Mouse (Mus musculus) kidney, postnatal 4 days (tissue): ENCODE measurements at regions not wholly inside any gene's neighbourhood (a gene's known extent, or its start where the extent isn't known, plus 50 kb on each side); places are given as distances from the start of the nearest gene placed in this dataset.

Experiments used
- DNase-seq, 2 experiments: peaks; one replicate each; pipeline ENCODE4 v3.0.0; 2021; ENCODE audit warnings: mixed read lengths in 2 of 2

GRCm38 (mm10) chr14:102615588-102616309 lies 366.7 kb downstream of the Kctd12 start:
- DNase-seq = no peak

DNA sequence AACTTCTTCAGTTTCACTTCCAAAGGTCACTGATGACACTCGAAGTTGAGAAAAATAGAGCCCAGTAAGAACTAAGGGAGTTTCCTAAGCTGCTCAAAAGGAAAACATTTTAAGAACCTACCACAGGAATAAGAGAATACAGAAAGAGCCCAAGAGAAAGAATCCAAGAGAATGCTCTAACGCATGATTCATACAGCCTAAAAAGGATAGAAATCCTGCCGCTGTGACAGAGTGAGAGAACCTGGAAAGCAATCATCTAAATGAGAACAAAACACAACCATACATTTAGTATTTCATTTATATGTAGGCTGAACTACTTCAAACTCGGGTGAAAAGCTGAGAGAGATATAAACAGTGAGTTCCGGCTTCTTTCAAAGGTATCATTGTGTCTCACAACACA lies 376.4 kb downstream of the Kctd12 start:
- DNase-seq = no peak

- no peak for DNase-seq
Measured at GRCm38 (mm10) chr14:102594850-102595249, 387.6 kb downstream of the Kctd12 start.

DNA sequence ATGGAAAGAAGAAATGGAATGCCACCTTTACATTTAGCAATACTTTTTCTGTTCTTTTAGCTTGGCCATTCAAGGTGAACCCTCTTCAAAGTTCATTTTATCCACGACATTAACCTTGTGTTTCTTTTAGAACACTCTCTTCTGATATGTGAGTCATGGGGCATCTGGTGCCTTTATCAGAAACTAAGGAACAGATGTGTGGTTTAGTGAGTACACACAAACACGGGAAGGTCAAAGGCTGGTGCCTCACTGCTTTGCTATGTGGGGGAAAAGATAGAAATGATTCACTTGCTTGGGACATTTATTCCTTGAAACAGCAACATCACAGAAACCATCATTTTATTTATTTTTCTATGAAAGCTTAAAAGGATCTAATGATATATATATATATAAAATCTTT lies 428.7 kb downstream of the Kctd12 start:
- no peak for DNase-seq

DNA sequence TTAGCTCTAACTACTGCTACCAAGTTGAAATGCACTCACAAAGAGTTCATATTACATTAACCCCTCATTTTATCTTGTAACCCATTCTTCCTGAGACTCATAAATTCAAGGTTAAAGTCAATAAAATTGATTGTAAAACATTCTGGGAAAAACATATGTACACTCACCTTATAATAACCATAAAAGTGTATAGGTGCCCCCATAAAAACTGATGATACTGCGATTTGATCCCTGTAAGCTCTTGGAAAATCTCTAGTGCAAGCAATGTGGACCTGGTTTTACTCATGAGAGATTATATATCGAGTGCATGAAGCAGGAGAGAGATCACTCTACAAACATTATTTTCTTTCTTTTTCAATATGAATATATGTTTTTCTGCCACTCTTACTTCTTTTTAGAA lies 429.8 kb downstream of the Kctd12 start:
- DNase-seq = no peak

DNA sequence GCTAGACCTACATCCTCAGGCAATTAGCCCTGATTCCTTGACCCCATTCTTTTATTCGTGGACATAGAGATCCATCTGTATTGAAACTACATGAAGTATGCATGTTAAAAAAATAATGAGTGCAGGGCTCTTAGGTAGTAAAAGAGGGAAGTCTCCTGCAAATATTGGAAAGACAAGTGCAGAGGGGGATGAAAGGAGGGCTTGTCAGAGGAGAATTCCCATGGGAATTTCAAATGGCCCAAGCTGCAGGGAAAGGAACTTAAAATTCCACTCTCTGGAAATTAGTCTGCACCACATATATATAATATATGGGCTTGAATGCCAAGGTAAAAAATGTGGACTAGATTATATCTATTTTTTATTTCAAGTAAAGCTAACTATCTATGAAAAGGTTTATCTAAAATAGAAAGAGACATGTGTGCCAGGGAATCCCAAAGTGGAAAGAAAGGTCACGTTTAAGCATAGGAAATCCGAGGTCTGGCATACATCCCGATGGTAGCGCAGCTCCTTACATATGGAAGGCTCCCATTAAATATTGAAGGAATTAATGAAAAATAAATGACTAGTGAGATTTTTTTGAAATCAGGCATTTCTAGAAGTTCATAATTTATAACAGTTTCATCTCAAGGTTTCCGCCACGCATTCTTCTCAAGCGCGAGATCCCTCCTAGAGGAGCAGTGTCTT lies 457.4 kb downstream of the Kctd12 start:
- no peak for DNase-seq

GRCm38 (mm10) chr14:102516765-102517164 lies 465.7 kb downstream of the Kctd12 start:
- DNase-seq = no peak

- no peak for DNase-seq
Measured at GRCm38 (mm10) chr14:102514527-102514926, 467.9 kb downstream of the Kctd12 start.

GRCm38 (mm10) chr14:102512651-102513050 lies 469.8 kb downstream of the Kctd12 start:
- DNase-seq = no peak

DNA sequence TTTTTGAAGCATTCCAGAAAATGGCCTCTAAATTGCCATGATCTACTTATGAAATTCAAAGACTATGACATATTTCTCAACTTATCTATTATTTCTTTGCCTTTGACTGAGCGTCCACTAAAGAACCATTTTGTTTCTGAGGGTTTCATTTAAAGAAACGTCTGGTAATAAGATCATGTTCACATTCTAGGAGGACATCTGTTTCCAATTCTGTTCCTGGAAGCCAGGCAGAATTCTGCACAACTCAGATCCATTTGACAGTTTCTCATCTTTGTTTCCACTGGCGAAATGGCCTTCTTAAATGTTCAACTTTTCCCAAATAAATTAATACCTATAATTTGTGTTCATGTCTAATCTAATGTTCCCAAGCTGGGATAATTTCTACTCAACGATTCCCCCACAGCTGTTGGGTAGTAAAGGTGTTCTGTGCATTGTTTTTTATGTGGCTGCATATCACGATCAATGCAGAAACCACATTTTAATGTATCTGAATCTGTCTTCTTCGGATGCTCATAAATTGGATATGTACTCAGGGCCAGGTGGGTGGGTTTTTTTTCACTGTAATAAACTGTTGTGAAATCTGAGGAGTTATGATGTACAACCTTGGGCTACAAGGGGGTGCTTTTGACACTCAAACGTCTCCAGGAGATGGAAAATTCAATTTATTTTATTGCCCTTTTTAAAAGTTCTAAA lies 470.6 kb downstream of the Kctd12 start:
- DNase-seq = no peak

GRCm38 (mm10) chr14:102510387-102510786 lies 472.1 kb downstream of the Kctd12 start:
- DNase-seq = peak; percentile 77 to 81

GRCm38 (mm10) chr14:102505696-102506321 lies 476.6 kb downstream of the Kctd12 start:
- no peak for DNase-seq

DNA sequence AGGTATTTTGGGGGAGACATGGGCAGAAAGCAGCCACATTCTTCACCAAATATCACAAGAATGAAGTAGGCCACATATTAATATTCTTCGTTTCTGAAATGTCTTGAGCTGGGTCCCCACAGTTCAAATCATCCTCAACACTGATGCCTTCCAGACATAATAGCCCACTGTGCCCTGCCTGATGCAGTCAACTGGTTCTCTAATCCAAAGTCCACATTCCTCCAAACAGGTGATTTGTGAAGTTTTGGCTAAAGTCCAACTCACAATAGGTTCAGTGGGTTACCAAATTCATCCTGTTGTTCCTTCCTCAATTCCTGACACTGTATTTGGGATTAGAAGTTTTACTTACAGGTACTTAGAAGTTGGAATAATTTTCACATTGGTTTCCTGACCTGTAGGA lies 485.3 kb downstream of the Kctd12 start:
- no peak for DNase-seq

- no peak for DNase-seq
Measured at GRCm38 (mm10) chr14:102492376-102492775, 490.1 kb downstream of the Kctd12 start.

DNA sequence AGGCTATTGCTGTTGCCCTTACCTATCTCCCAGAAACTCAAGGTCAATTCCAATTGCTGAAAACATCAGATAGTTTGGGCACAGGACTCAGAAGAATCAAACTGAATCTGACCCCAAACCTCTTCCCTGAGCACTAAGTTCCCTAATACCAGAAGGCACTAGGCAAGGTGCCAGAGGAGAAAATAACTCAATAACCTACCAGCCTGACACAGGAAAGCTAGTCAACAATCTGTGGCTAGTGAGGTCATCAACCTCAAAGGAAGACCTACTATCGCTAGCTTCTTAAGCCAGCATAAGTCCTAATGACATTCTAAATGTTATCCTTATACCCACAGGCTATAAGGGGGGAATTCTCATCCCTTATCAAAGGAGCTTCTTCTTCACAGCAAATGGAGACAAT lies 491.2 kb downstream of the Kctd12 start:
- DNase-seq = no peak

DNA sequence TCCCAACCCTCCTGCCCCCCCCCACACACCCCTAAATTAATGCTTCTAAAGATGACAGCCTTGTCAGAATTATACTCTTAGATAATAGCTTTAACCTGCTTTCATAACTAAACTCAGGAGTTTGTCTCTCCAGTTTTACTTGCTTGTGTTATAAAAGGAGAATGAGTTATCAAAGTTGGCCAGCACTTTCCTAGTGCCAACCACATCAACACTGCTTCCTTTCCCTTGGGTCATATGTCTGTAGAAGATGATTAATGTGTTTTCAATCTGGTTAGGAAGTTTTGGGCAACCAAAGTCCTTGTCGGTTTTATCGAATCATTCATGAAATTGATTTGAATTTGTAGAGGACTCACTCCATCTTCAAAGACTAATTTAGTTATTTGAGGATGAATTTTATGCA lies 505.3 kb downstream of the Kctd12 start:
- DNase-seq = no peak

GRCm38 (mm10) chr14:102469326-102469725 lies 513.1 kb downstream of the Kctd12 start:
- no peak for DNase-seq

DNA sequence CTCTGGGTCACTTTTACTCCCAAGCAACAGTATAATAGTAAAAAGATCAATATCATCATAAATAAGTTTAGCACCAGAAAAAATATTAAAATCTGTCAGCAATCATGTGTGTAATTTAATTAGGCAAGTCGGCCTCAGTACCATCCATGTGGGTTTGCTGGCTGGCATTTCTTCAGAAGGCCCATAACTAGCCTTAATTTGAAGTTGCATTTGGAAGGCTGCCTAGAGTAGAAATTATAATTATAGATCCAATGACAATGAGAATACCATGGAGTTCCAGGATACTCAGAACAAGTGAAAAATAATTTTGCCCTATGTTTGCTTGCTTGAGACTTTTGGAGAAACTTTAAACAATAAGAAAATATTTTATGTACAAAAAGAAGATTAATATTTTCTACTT lies 521.4 kb downstream of the Kctd12 start:
- DNase-seq = no peak

DNA sequence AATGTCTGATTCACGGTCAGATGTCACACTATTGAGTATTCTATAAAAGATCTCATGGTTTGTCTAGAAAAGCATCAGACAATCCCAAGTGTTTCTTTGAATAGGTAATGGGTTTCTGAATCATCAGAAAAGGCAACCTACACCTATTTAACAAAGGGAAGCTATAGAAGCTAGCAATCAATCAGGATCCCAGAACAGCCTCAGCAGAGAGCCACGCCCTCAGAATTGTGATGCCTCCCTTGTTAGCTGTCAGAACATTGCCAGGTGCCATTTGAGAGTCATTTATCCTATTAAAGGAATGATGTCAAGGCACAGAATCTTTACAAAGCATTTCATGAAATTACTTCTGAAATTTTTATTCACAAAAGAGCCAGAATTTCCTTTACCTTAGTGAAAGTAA lies 542.7 kb downstream of the Kctd12 start:
- no peak for DNase-seq

GRCm38 (mm10) chr14:102403397-102404115 lies 578.9 kb downstream of the Kctd12 start:
- no peak for DNase-seq

GRCm38 (mm10) chr14:102402061-102402689 lies 580.3 kb downstream of the Kctd12 start:
- no peak for DNase-seq

DNA sequence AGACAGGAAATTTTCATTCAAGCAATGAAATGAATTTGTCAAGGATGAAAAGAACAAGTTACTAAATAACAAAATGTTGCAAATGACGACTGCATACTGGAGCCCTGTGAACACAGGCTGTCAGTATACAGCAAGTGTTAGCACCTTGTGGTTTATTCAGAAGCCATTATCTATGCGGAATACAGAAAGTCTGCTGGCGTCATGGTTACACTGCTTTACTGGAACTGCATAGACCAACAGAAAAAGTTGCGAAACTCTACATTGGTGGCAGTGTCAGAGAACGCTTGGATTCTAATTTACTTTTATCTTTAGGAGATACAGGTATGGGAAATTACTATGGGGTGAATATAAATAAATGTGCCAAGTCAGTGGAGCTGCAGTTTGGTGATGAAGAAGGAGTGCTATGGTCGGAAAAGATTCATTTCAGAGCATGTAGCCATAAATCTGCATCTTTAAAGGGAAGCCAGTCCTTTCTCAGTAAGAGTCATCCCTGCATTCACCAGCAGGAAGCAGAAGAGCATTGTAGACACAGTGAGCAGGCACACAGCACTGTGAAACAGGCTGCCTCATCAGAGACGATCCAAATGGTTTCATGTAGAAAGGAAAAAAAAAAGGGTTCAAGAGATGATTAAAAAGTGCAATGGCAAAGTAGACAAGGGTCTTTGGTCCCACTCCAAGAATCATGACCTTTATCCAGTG lies 586.3 kb downstream of the Kctd12 start:
- no peak for DNase-seq
